ENCODE assay signal across 11 mouse cellular contexts in genomic region chr8:70501820-70502529, GRCm38 (mm10). TPM values are rescaled to one million over a fixed set of nuclear protein-coding genes. Genes with fewer than 3 reads are reported as not detected.
DNase-seq lines count a peak whose midpoint lies in the region; ATAC-seq and TF ChIP-seq lines count a peak whose summit lies in the region.
"Had no signal": no experiment of that assay in that cellular context is flagged by ENCODE, and none has a peak within 500 bp of the region (broad histone marks: within the 10 kb centered on the region; RNA-seq: fewer than 3 reads in every experiment).

No protein-coding gene starts in this region.

- TF ChIP-seq EP300 in ES-Bruce4 (IDR thresholded peaks at IDR 0.05; ENCODE audit: insufficient read depth, low read depth, low read length) = no peak

- H3K27ac ChIP-seq in forebrain, embryonic 12.5 days = no peak overlapping the region
- no peak overlapping the region for H3K27ac ChIP-seq in forebrain, embryonic 11.5 days (ENCODE audit: low read depth, low read length)
- no peak overlapping the region for H3K27ac ChIP-seq in ES-Bruce4 (ENCODE audit: insufficient read depth, low read length)
- peak overlapping the region; percentile 72 for H3K27ac ChIP-seq in limb, embryonic 10.5 days

- no peak for DNase-seq in forebrain, embryonic 11.5 days (ENCODE audit: low spot score)
- DNase-seq in gastrocnemius, adult 8-10 months (ENCODE audit: low spot score in 2 of 2) = peak; percentile 44 to 68
- peak; percentile 64 for DNase-seq in limb, embryonic 10.5 days (ENCODE audit: low spot score)
- no peak for DNase-seq in adrenal gland, postnatal 36 days
- DNase-seq in left cerebral cortex, postnatal 10 days (ENCODE audit: extremely low spot score in 1 of 2, low spot score in 2 of 2) = no peak
- DNase-seq: lung, adult 2 months; retina, postnatal 1 day had no signal

- peaks cover 39% of the 10 kb centered on the region for H3K4me1 ChIP-seq in forebrain, embryonic 12.5 days
- peaks cover 8% of the 10 kb centered on the region for H3K4me1 ChIP-seq in forebrain, embryonic 11.5 days (replicated peaks; ENCODE audit: control insufficient read depth, insufficient read depth, low read length)
- no peaks in the 10 kb centered on the region for H3K4me1 ChIP-seq in ES-Bruce4 (ENCODE audit: control insufficient read depth, insufficient read depth, low read length)
- H3K4me1 ChIP-seq in limb, embryonic 10.5 days = peaks cover 81% of the 10 kb centered on the region

- 0 out of 2 replicates have a peak overlapping the region, but pooled peaks have one; percentile 15 for H3K4me2 ChIP-seq in forebrain, embryonic 12.5 days
- no peak overlapping the region for H3K4me2 ChIP-seq in forebrain, embryonic 11.5 days (ENCODE audit: low read depth, low read length, severe bottlenecking)

- peaks cover 82% of the 10 kb centered on the region for H3K27me3 ChIP-seq in forebrain, embryonic 12.5 days
- peaks cover 63% of the 10 kb centered on the region for H3K27me3 ChIP-seq in forebrain, embryonic 11.5 days (ENCODE audit: control insufficient read depth, insufficient read depth, low read length)
- H3K27me3 ChIP-seq in ES-Bruce4 (ENCODE audit: control insufficient read depth, insufficient read depth, low read length, poor library complexity, severe bottlenecking) = no peaks in the 10 kb centered on the region
- H3K27me3 ChIP-seq in limb, embryonic 10.5 days (ENCODE audit: low read depth, poor library complexity, severe bottlenecking) = peaks cover 63% of the 10 kb centered on the region

- no peak overlapping the region for H3K9ac ChIP-seq in forebrain, embryonic 12.5 days
- H3K9ac ChIP-seq in forebrain, embryonic 11.5 days (ENCODE audit: low read length) = no peak overlapping the region
- peak overlapping the region; percentile 51 for H3K9ac ChIP-seq in ES-Bruce4 (ENCODE audit: low read depth, poor library complexity, severe bottlenecking)

- TF ChIP-seq POLR2A in ES-Bruce4 (IDR thresholded peaks at IDR 0.05; ENCODE audit: insufficient read depth, low read length) = no peak

- no peak for TF ChIP-seq CTCF in ES-Bruce4 (IDR thresholded peaks at IDR 0.05; ENCODE audit: low read depth, low read length)

- H3K36me3 ChIP-seq in forebrain, embryonic 12.5 days (replicated peaks) = peaks cover 14% of the 10 kb centered on the region
- H3K36me3 ChIP-seq in forebrain, embryonic 11.5 days (ENCODE audit: control insufficient read depth, insufficient read depth, low read length) = no peaks in the 10 kb centered on the region
- H3K36me3 ChIP-seq in ES-Bruce4 (ENCODE audit: control insufficient read depth, insufficient read depth, low read length, poor library complexity, severe bottlenecking) = peaks cover 4% of the 10 kb centered on the region; the same call in 1 of the 2 replicates
- peaks cover 32% of the 10 kb centered on the region for H3K36me3 ChIP-seq in limb, embryonic 10.5 days

- H3K4me3 ChIP-seq in forebrain, embryonic 12.5 days (replicated peaks) = peak overlapping the region; percentile 8; the same call in 1 of the 2 replicates
- H3K4me3 ChIP-seq in forebrain, embryonic 11.5 days (ENCODE audit: low read depth, low read length) = no peak overlapping the region
- no peak overlapping the region for H3K4me3 ChIP-seq in ES-Bruce4 (ENCODE audit: low read depth, low read length)
- H3K4me3 ChIP-seq in limb, embryonic 10.5 days = peak overlapping the region; percentile 36

- WGBS in forebrain, embryonic 12.5 days = 10% methylated on average over 23 of the region's 23 CpGs
- WGBS in forebrain, embryonic 11.5 days = 9% methylated on average over 23 of the region's 23 CpGs
- 10% methylated on average over 23 of the region's 23 CpGs for WGBS in limb, embryonic 10.5 days

- ATAC-seq in forebrain, embryonic 12.5 days (ENCODE audit: low FRiP score) = no peak
- no peak for ATAC-seq in forebrain, embryonic 11.5 days (replicated peaks; ENCODE audit: low FRiP score)
- no peak for ATAC-seq in megakaryocyte progenitor cell, adult 5-6 weeks (replicated peaks; ENCODE audit: poor library complexity)

- intact Hi-C loops in left cerebral cortex, postnatal 10 days (cut with DNase I) = loop anchor here (5.0 kb wide), 1 partner anchor 85 kb away; no protein-coding TSS in a partner anchor

- no peaks in the 10 kb centered on the region for H3K9me3 ChIP-seq in forebrain, embryonic 12.5 days
- H3K9me3 ChIP-seq in forebrain, embryonic 11.5 days (ENCODE audit: control insufficient read depth, low read length) = no peaks in the 10 kb centered on the region
- H3K9me3 ChIP-seq in ES-Bruce4 (replicated peaks; ENCODE audit: control insufficient read depth, insufficient read depth, low read length, poor library complexity, severe bottlenecking) = no peaks in the 10 kb centered on the region
- no peaks in the 10 kb centered on the region for H3K9me3 ChIP-seq in limb, embryonic 10.5 days (replicated peaks)

RNA-seq across cellular contexts. Expression of gene Rex1bd, which starts 4.6 kb away (rescaled TPM):
- 126 and 127 TPM in 2 replicates for polyA plus RNA-seq in forebrain, embryonic 12.5 days (2016; fragmentation: Nextera tagmentation; extraction: Ambion mirVana)
- 113 and 123 TPM in 2 replicates for polyA plus RNA-seq in forebrain, embryonic 11.5 days (2014; fragmentation: Nextera tagmentation; extraction: Ambion mirVana)
- polyA plus RNA-seq in ES-Bruce4 (2011; ENCODE audit: insufficient read depth, insufficient read length, low read depth, missing spikeins) = 40.0 and 43.7 TPM in 2 replicates
- total RNA-seq in gastrocnemius, adult 8-10 months (2022) = 100 to 1,000 TPM; 175 to 196 (median 181) TPM
- polyA plus RNA-seq in limb, embryonic 10.5 days (2016; fragmentation: Nextera tagmentation; extraction: Ambion mirVana) = 126 and 143 TPM in 2 replicates
- 100 to 1,000 TPM; 144 to 154 TPM for total RNA-seq in adrenal gland, postnatal 36 days (2021)
- 40.6 and 41.3 TPM in 2 replicates for total RNA-seq in megakaryocyte progenitor cell, adult 5-6 weeks (2015)
- total RNA-seq in megakaryocyte progenitor cell, adult 5-6 weeks (2017) = 42.1 and 50.4 TPM in 2 replicates
- total RNA-seq in left cerebral cortex, postnatal 10 days (2021) = 100 to 1,000 TPM in 1 of 2 experiments, 10 to 100 TPM in 1; 95.1 to 106 TPM

RNA-seq across cellular contexts. Expression of gene Uba52, which starts 8.6 kb away (rescaled TPM):
- polyA plus RNA-seq in forebrain, embryonic 12.5 days (2016; fragmentation: Nextera tagmentation; extraction: Ambion mirVana) = 692 and 734 TPM in 2 replicates
- 715 TPM in 2 replicates for polyA plus RNA-seq in forebrain, embryonic 11.5 days (2014; fragmentation: Nextera tagmentation; extraction: Ambion mirVana)
- polyA plus RNA-seq in ES-Bruce4 (2011; ENCODE audit: insufficient read depth, insufficient read length, low read depth, missing spikeins) = 1,157 and 1,272 TPM in 2 replicates
- total RNA-seq in gastrocnemius, adult 8-10 months (2022) = 100 to 1,000 TPM; 794 to 918 (median 839) TPM
- polyA plus RNA-seq in limb, embryonic 10.5 days (2016; fragmentation: Nextera tagmentation; extraction: Ambion mirVana) = 877 and 996 TPM in 2 replicates
- 1,000 to 10,000 TPM; 1,515 to 1,560 TPM for total RNA-seq in adrenal gland, postnatal 36 days (2021)
- 3,077 and 3,244 TPM in 2 replicates for total RNA-seq in megakaryocyte progenitor cell, adult 5-6 weeks (2015)
- 4,035 and 5,307 TPM in 2 replicates for total RNA-seq in megakaryocyte progenitor cell, adult 5-6 weeks (2017)
- 1,000 to 10,000 TPM in 1 of 2 experiments, 100 to 1,000 TPM in 1; 991 to 1,007 TPM for total RNA-seq in left cerebral cortex, postnatal 10 days (2021)

RNA-seq across cellular contexts. Expression of gene Crlf1, which starts 9.0 kb away (rescaled TPM):
- 1.6 and 2.8 TPM in 2 replicates for polyA plus RNA-seq in forebrain, embryonic 12.5 days (2016; fragmentation: Nextera tagmentation; extraction: Ambion mirVana)
- polyA plus RNA-seq in forebrain, embryonic 11.5 days (2014; fragmentation: Nextera tagmentation; extraction: Ambion mirVana) = 4.9 and 10.9 TPM in 2 replicates
- polyA plus RNA-seq in ES-Bruce4 (2011; ENCODE audit: insufficient read depth, insufficient read length, low read depth, missing spikeins) = 6.1 and 7.5 TPM in 2 replicates
- total RNA-seq in gastrocnemius, adult 8-10 months (2022) = 1 to 10 TPM; 1.1 to 2.5 (median 2.3) TPM
- polyA plus RNA-seq in limb, embryonic 10.5 days (2016; fragmentation: Nextera tagmentation; extraction: Ambion mirVana) = 79.8 and 126 TPM in 2 replicates
- under 1 TPM; 0.23 to 0.95 TPM for total RNA-seq in adrenal gland, postnatal 36 days (2021)
- total RNA-seq in megakaryocyte progenitor cell, adult 5-6 weeks (2015) = not detected in 2 replicates
- not detected in 2 replicates for total RNA-seq in megakaryocyte progenitor cell, adult 5-6 weeks (2017)
- 1 to 10 TPM; 7.0 to 9.5 TPM for total RNA-seq in left cerebral cortex, postnatal 10 days (2021)
- total RNA-seq: common myeloid progenitor, adult 5-6 weeks had no signal

RNA-seq across cellular contexts. Expression of gene Tmem59l, which starts 14.8 kb away (rescaled TPM):
- 17.0 and 17.6 TPM in 2 replicates for polyA plus RNA-seq in forebrain, embryonic 12.5 days (2016; fragmentation: Nextera tagmentation; extraction: Ambion mirVana)
- 10.4 and 10.6 TPM in 2 replicates for polyA plus RNA-seq in forebrain, embryonic 11.5 days (2014; fragmentation: Nextera tagmentation; extraction: Ambion mirVana)
- polyA plus RNA-seq in ES-Bruce4 (2011; ENCODE audit: insufficient read depth, insufficient read length, low read depth, missing spikeins) = 3.3 and 4.2 TPM in 2 replicates
- total RNA-seq in gastrocnemius, adult 8-10 months (2022) = not detected
- polyA plus RNA-seq in limb, embryonic 10.5 days (2016; fragmentation: Nextera tagmentation; extraction: Ambion mirVana) = 22.4 and 23.7 TPM in 2 replicates
- total RNA-seq in adrenal gland, postnatal 36 days (2021) = 10 to 100 TPM in 1 of 2 experiments, 1 to 10 TPM in 1; 9.5 to 11.3 TPM
- not detected in 2 replicates for total RNA-seq in megakaryocyte progenitor cell, adult 5-6 weeks (2015)
- not detected in 2 replicates for total RNA-seq in megakaryocyte progenitor cell, adult 5-6 weeks (2017)
- total RNA-seq in left cerebral cortex, postnatal 10 days (2021) = 100 to 1,000 TPM; 146 to 159 TPM
- total RNA-seq: common myeloid progenitor, adult 5-6 weeks had no signal

RNA-seq across cellular contexts. Expression of gene Klhl26, which starts 25.2 kb away (rescaled TPM):
- 18.3 and 18.6 TPM in 2 replicates for polyA plus RNA-seq in forebrain, embryonic 12.5 days (2016; fragmentation: Nextera tagmentation; extraction: Ambion mirVana)
- polyA plus RNA-seq in forebrain, embryonic 11.5 days (2014; fragmentation: Nextera tagmentation; extraction: Ambion mirVana) = 17.5 and 19.5 TPM in 2 replicates
- polyA plus RNA-seq in ES-Bruce4 (2011; ENCODE audit: insufficient read depth, insufficient read length, low read depth, missing spikeins) = 27.4 and 33.7 TPM in 2 replicates
- 1 to 10 TPM; 6.6 to 9.7 (median 7.5) TPM for total RNA-seq in gastrocnemius, adult 8-10 months (2022)
- 24.1 and 29.0 TPM in 2 replicates for polyA plus RNA-seq in limb, embryonic 10.5 days (2016; fragmentation: Nextera tagmentation; extraction: Ambion mirVana)
- total RNA-seq in adrenal gland, postnatal 36 days (2021) = 10 to 100 TPM; 23.6 to 24.4 TPM
- total RNA-seq in megakaryocyte progenitor cell, adult 5-6 weeks (2015) = 4.7 and 5.1 TPM in 2 replicates
- 3.5 and 3.6 TPM in 2 replicates for total RNA-seq in megakaryocyte progenitor cell, adult 5-6 weeks (2017)
- total RNA-seq in left cerebral cortex, postnatal 10 days (2021) = 10 to 100 TPM; 33.1 to 33.8 TPM

Comparison
In these comparisons a context has a peak if more than half of its experiments do, and no peak if none do; other contexts are left out.
1. H3K4me3 ChIP-seq: peak in forebrain, embryonic 12.5 days (single experiment) and limb, embryonic 10.5 days (single experiment); none in forebrain, embryonic 11.5 days (single experiment) and ES-Bruce4 (single experiment).
2. DNase-seq: peak in gastrocnemius, adult 8-10 months (2 of 2) and limb, embryonic 10.5 days (single experiment); none in forebrain, embryonic 11.5 days (single experiment), adrenal gland, postnatal 36 days (0 of 2) and left cerebral cortex, postnatal 10 days (0 of 2).